In the genomic region with DNA sequence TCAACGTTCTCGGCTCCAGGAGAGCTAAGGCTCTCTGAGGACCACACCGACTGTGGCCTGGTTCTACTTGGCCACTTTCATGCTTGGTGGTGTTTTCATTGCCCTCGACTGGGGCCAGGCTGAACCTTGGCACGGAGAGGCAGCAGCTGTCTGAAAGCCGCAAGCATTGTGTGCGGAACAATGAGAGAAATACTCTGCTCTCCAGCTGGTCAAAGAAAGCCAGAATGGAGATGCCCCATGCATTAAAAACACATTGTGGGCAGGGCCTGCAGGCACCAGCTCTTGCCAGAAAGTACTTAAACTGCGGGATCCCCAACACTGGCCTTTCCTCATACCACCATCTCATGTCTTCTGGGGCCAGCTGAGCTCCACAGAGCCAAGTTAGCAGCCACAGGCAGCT, we compare ENCODE assay signal across 16 mouse cellular contexts. TPM values are rescaled to one million over a fixed set of nuclear protein-coding genes. Genes with fewer than 3 reads are reported as not detected.
DNase-seq lines count a peak whose midpoint lies in the region; ATAC-seq and TF ChIP-seq lines count a peak whose summit lies in the region.
"Had no signal": no experiment of that assay in that cellular context is flagged by ENCODE, and none has a peak within 500 bp of the region (broad histone marks: within the 10 kb centered on the region; RNA-seq: fewer than 3 reads in every experiment).

No protein-coding gene starts in this region.

- peak overlapping the region; percentile 16; the same call in 1 of the 2 replicates for H3K27ac ChIP-seq in forebrain, embryonic 10.5 days
- H3K27ac ChIP-seq in forebrain, embryonic 11.5 days (ENCODE audit: low read depth, low read length), result no peak overlapping the region
- peak overlapping the region; percentile 50 for H3K27ac ChIP-seq in forebrain, embryonic 15.5 days (replicated peaks)
- H3K27ac ChIP-seq in hindbrain, postnatal 0 days, result peak overlapping the region; percentile 32; the same call in 1 of the 2 replicates
- peak overlapping the region; percentile 57 for H3K27ac ChIP-seq in neural tube, embryonic 13.5 days (replicated peaks)
- no peak overlapping the region for H3K27ac ChIP-seq in kidney, embryonic 14.5 days (ENCODE audit: low read depth, low read length)
- H3K27ac ChIP-seq: heart, embryonic 13.5 days; kidney, embryonic 15.5 days; liver, embryonic 15.5 days had no signal

- no peak overlapping the region for H3K4me3 ChIP-seq in forebrain, embryonic 10.5 days
- no peak overlapping the region for H3K4me3 ChIP-seq in forebrain, embryonic 11.5 days (ENCODE audit: low read depth, low read length)
- no peak overlapping the region for H3K4me3 ChIP-seq in forebrain, embryonic 15.5 days
- H3K4me3 ChIP-seq in hindbrain, postnatal 0 days (ENCODE audit: low read length), result no peak overlapping the region
- H3K4me3 ChIP-seq in neural tube, embryonic 13.5 days, result no peak overlapping the region
- H3K4me3 ChIP-seq in kidney, embryonic 14.5 days (ENCODE audit: low read length), result no peak overlapping the region
- H3K4me3 ChIP-seq: heart, embryonic 13.5 days; kidney, embryonic 15.5 days; liver, embryonic 15.5 days had no signal

- WGBS in forebrain, embryonic 10.5 days, result 88% methylated on average over 8 of the region's 8 CpGs
- 80% methylated on average over 8 of the region's 8 CpGs for WGBS in forebrain, embryonic 11.5 days
- 41% methylated on average over 8 of the region's 8 CpGs for WGBS in forebrain, embryonic 15.5 days
- 26% methylated on average over 8 of the region's 8 CpGs for WGBS in hindbrain, postnatal 0 days
- 20% methylated on average over 8 of the region's 8 CpGs for WGBS in neural tube, embryonic 13.5 days
- WGBS in kidney, embryonic 14.5 days, result 88% methylated on average over 8 of the region's 8 CpGs

- no peaks in the 10 kb centered on the region for H3K9me3 ChIP-seq in forebrain, embryonic 10.5 days
- no peaks in the 10 kb centered on the region for H3K9me3 ChIP-seq in forebrain, embryonic 11.5 days (ENCODE audit: control insufficient read depth, low read length)
- H3K9me3 ChIP-seq in forebrain, embryonic 15.5 days, result no peaks in the 10 kb centered on the region
- no peaks in the 10 kb centered on the region for H3K9me3 ChIP-seq in hindbrain, postnatal 0 days (ENCODE audit: low read length)
- no peaks in the 10 kb centered on the region for H3K9me3 ChIP-seq in neural tube, embryonic 13.5 days
- no peaks in the 10 kb centered on the region for H3K9me3 ChIP-seq in kidney, embryonic 14.5 days (ENCODE audit: control insufficient read depth, low read length)
- H3K9me3 ChIP-seq: heart, embryonic 13.5 days; kidney, embryonic 15.5 days; liver, embryonic 15.5 days had no signal

- TF ChIP-seq CTCF in hindbrain, postnatal 0 days (IDR thresholded peaks at IDR 0.05; ENCODE audit: low read depth), result no peak

- no peaks in the 10 kb centered on the region for H3K27me3 ChIP-seq in forebrain, embryonic 10.5 days (ENCODE audit: poor library complexity, severe bottlenecking)
- H3K27me3 ChIP-seq in forebrain, embryonic 11.5 days (ENCODE audit: control insufficient read depth, insufficient read depth, low read length), result no peaks in the 10 kb centered on the region
- H3K27me3 ChIP-seq in forebrain, embryonic 15.5 days, result no peaks in the 10 kb centered on the region
- no peaks in the 10 kb centered on the region for H3K27me3 ChIP-seq in hindbrain, postnatal 0 days (ENCODE audit: insufficient read depth, low read length)
- no peaks in the 10 kb centered on the region for H3K27me3 ChIP-seq in neural tube, embryonic 13.5 days
- H3K27me3 ChIP-seq in kidney, embryonic 14.5 days (ENCODE audit: control insufficient read depth, insufficient read depth, low read length), result no peaks in the 10 kb centered on the region
- H3K27me3 ChIP-seq: heart, embryonic 13.5 days; kidney, embryonic 15.5 days; liver, embryonic 15.5 days had no signal

- H3K36me3 ChIP-seq in forebrain, embryonic 10.5 days (replicated peaks), result peaks cover 53% of the 10 kb centered on the region
- no peaks in the 10 kb centered on the region; the same call in 1 of the 2 replicates for H3K36me3 ChIP-seq in forebrain, embryonic 11.5 days (ENCODE audit: control insufficient read depth, insufficient read depth, low read length)
- H3K36me3 ChIP-seq in forebrain, embryonic 15.5 days, result peaks cover 5% of the 10 kb centered on the region; the same call in 1 of the 2 replicates
- no peaks in the 10 kb centered on the region; the same call in 1 of the 2 replicates for H3K36me3 ChIP-seq in hindbrain, postnatal 0 days (ENCODE audit: insufficient read depth, low read length)
- 0 out of 2 replicates have a peak, but pooled peaks cover 9% of the 10 kb centered on the region for H3K36me3 ChIP-seq in neural tube, embryonic 13.5 days
- no peaks in the 10 kb centered on the region; the same call in 1 of the 2 replicates for H3K36me3 ChIP-seq in kidney, embryonic 14.5 days (ENCODE audit: control insufficient read depth, insufficient read depth, low read length)
- H3K36me3 ChIP-seq: liver, embryonic 15.5 days had no signal

- no peak overlapping the region for H3K9ac ChIP-seq in forebrain, embryonic 11.5 days (ENCODE audit: low read length)
- H3K9ac ChIP-seq in forebrain, embryonic 15.5 days (replicated peaks), result no peak overlapping the region
- no peak overlapping the region for H3K9ac ChIP-seq in hindbrain, postnatal 0 days (replicated peaks; ENCODE audit: low read length)
- no peak overlapping the region for H3K9ac ChIP-seq in neural tube, embryonic 13.5 days
- H3K9ac ChIP-seq in kidney, embryonic 14.5 days (ENCODE audit: low read depth, low read length), result no peak overlapping the region
- H3K9ac ChIP-seq: heart, embryonic 13.5 days; kidney, embryonic 15.5 days; liver, embryonic 15.5 days had no signal

- H3K4me1 ChIP-seq in forebrain, embryonic 10.5 days, result peaks cover 30% of the 10 kb centered on the region
- peaks cover 14% of the 10 kb centered on the region; the same call in 1 of the 2 replicates for H3K4me1 ChIP-seq in forebrain, embryonic 11.5 days (replicated peaks; ENCODE audit: control insufficient read depth, insufficient read depth, low read length)
- peaks cover 22% of the 10 kb centered on the region for H3K4me1 ChIP-seq in forebrain, embryonic 15.5 days
- H3K4me1 ChIP-seq in hindbrain, postnatal 0 days (ENCODE audit: insufficient read depth, low read length), result peaks cover 4% of the 10 kb centered on the region; the same call in 1 of the 2 replicates
- H3K4me1 ChIP-seq in neural tube, embryonic 13.5 days (replicated peaks), result peaks cover 27% of the 10 kb centered on the region
- H3K4me1 ChIP-seq in kidney, embryonic 14.5 days (ENCODE audit: control insufficient read depth, insufficient read depth, low read length), result peaks cover 5% of the 10 kb centered on the region; the same call in 1 of the 2 replicates
- H3K4me1 ChIP-seq: liver, embryonic 15.5 days had no signal

- DNase-seq in forebrain, embryonic 10.5 days (ENCODE audit: extremely low spot score, low spot score), result no peak
- DNase-seq in forebrain, embryonic 11.5 days (ENCODE audit: low spot score), result no peak
- DNase-seq in hindbrain, postnatal 0 days (ENCODE audit: low spot score), result peak; percentile 67
- DNase-seq in liver, result no peak
- DNase-seq in thymus, postnatal 10 days (ENCODE audit: low spot score in 2 of 2), result no peak
- DNase-seq: adrenal gland, adult 2 months; cerebellum, adult 9-10 months; gastrocnemius, postnatal 14 days; lung, postnatal 36 days; thymus, adult 2 months had no signal

- H3K4me2 ChIP-seq in forebrain, embryonic 11.5 days (ENCODE audit: low read depth, low read length, severe bottlenecking), result no peak overlapping the region
- H3K4me2 ChIP-seq in forebrain, embryonic 15.5 days (replicated peaks), result no peak overlapping the region
- H3K4me2 ChIP-seq in hindbrain, postnatal 0 days (ENCODE audit: low read depth, low read length), result no peak overlapping the region
- H3K4me2 ChIP-seq in neural tube, embryonic 13.5 days, result no peak overlapping the region
- H3K4me2 ChIP-seq in kidney, embryonic 14.5 days (replicated peaks; ENCODE audit: low read depth, low read length), result no peak overlapping the region
- H3K4me2 ChIP-seq: heart, embryonic 13.5 days; kidney, embryonic 15.5 days; liver, embryonic 15.5 days had no signal

- ATAC-seq in forebrain, embryonic 11.5 days (replicated peaks; ENCODE audit: low FRiP score), result no peak
- ATAC-seq in forebrain, embryonic 15.5 days (replicated peaks), result peak; percentile 24; the same call in 1 of the 2 replicates
- ATAC-seq in hindbrain, postnatal 0 days, result peak; percentile 68
- ATAC-seq in neural tube, embryonic 13.5 days (ENCODE audit: low read depth), result peak; percentile 59
- ATAC-seq in kidney, embryonic 14.5 days (ENCODE audit: low FRiP score, low TSS enrichment), result no peak

RNA-seq across cellular contexts. Expression of gene Rars, which starts 54.5 kb away (rescaled TPM):
- 118 and 123 TPM in 2 replicates for polyA plus RNA-seq in forebrain, embryonic 10.5 days (2016; fragmentation: Nextera tagmentation; extraction: Ambion mirVana)
- 107 and 110 TPM in 2 replicates for polyA plus RNA-seq in forebrain, embryonic 11.5 days (2014; fragmentation: Nextera tagmentation; extraction: Ambion mirVana)
- polyA plus RNA-seq in forebrain, embryonic 15.5 days (2015; fragmentation: Nextera tagmentation; extraction: Ambion mirVana), result 69.9 and 71.9 TPM in 2 replicates
- 27.4 and 30.0 TPM in 2 replicates for total RNA-seq in hindbrain, postnatal 0 days (2014; rRNA removed)
- 56.6 and 58.7 TPM in 2 replicates for polyA plus RNA-seq in hindbrain, postnatal 0 days (2015; fragmentation: Nextera tagmentation; extraction: Ambion mirVana)
- polyA plus RNA-seq in neural tube, embryonic 13.5 days (2015; fragmentation: Nextera tagmentation; extraction: Ambion mirVana), result 73.9 and 78.9 TPM in 2 replicates
- polyA plus RNA-seq in kidney, embryonic 14.5 days (2014; fragmentation: Nextera tagmentation; extraction: Ambion mirVana), result 108 TPM in 2 replicates

Comparison
In these comparisons a context has a peak if more than half of its experiments do, and no peak if none do; other contexts are left out.
1. H3K27ac ChIP-seq: peak in forebrain, embryonic 10.5 days (single experiment), forebrain, embryonic 15.5 days (single experiment), hindbrain, postnatal 0 days (single experiment) and neural tube, embryonic 13.5 days (single experiment); none in forebrain, embryonic 11.5 days (single experiment) and kidney, embryonic 14.5 days (single experiment).
2. ATAC-seq: peak in forebrain, embryonic 15.5 days (single experiment), hindbrain, postnatal 0 days (single experiment) and neural tube, embryonic 13.5 days (single experiment); none in forebrain, embryonic 11.5 days (single experiment) and kidney, embryonic 14.5 days (single experiment).